Mouse (Mus musculus) MEL (cell line): ENCODE measurements around the gene Med19.

Experiments used
- E2F4 ChIP-seq: IDR thresholded peaks from 2 replicates; pipeline ENCODE4 v1.6.1; 2011; ENCODE audit warnings: low read depth, low read length, improper control_type of control experiment, borderline replicate concordance
- POLR2AphosphoS5 ChIP-seq: IDR thresholded peaks from 2 replicates; pipeline ENCODE4 v1.6.1; 2012; ENCODE audit warnings: low read depth, borderline replicate concordance, mild to moderate bottlenecking, inconsistent platforms, low read length, moderate library complexity, mixed read lengths
- TCF12 ChIP-seq: IDR thresholded peaks from 2 replicates; pipeline ENCODE4 v1.6.1; 2014; ENCODE audit warnings: low read depth, mild to moderate bottlenecking, inconsistent platforms, low read length, improper control_type of control experiment, moderate library complexity

DNA sequence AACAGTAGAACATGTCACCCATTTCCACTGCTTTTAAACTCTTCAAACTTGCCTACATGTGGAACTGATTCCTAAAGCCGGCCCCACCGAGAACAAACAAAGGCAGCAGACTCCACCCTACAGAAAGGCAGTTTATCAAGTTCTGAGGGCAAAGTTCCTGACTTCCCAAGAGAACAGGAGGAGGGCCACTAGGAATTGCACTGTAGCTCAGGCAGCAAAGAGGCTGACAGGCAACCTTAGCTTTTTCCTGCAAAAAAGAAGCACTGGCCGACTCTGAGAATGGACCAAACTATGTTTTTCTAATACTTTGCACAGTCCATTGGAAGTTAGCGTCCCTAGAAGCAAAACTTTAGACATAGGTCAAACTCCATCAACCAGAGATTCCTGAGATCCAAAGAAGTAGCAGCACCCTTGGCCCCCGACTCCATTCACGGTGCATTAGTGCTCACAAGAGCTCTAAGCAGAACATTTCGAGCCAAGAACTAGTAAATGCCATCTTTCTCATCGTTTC, 41.9 kb upstream of the Med19 start:
- TF ChIP-seq TCF12 (no peak), E2F4 (no peak), POLR2AphosphoS5 (no peak)
